Comparison of ENCODE assay signal across 35 mouse cellular contexts in genomic region chr6:100476550-100477366, GRCm38 (mm10).
DNase-seq lines count a peak whose midpoint lies in the region; ATAC-seq and TF ChIP-seq lines count a peak whose summit lies in the region.
"Had no signal": no experiment of that assay in that cellular context is flagged by ENCODE, and none has a peak within 500 bp of the region (broad histone marks: within the 10 kb centered on the region; RNA-seq: fewer than 3 reads in every experiment).

No protein-coding gene starts in this region.

- H3K27ac ChIP-seq in liver, embryonic 13.5 days = no peak overlapping the region
- H3K27ac ChIP-seq in stomach, postnatal 0 days (replicated peaks) = no peak overlapping the region
- H3K27ac ChIP-seq: embryonic facial prominence, embryonic 12.5 days; gastrocnemius, adult 2 months; kidney, embryonic 15.5 days; left cerebral cortex, adult 2 months; limb, embryonic 10.5 days; limb, embryonic 15.5 days; neural tube, embryonic 12.5 days; stomach, embryonic 15.5 days had no signal

- no peak for TF ChIP-seq CTCF in stomach, postnatal 0 days (IDR thresholded peaks at IDR 0.05; ENCODE audit: low read depth)

- 39% methylated on average over 6 of the region's 6 CpGs for WGBS in liver, embryonic 13.5 days (ENCODE audit: insufficient replicate concordance)
- WGBS in stomach, postnatal 0 days = 76% methylated on average over 6 of the region's 6 CpGs

- peak; percentile 65 for ATAC-seq in liver, embryonic 13.5 days (ENCODE audit: low read depth)
- peak; percentile 61 for ATAC-seq in megakaryocyte progenitor cell, adult 5-6 weeks (replicated peaks; ENCODE audit: poor library complexity)
- ATAC-seq in stomach, postnatal 0 days (ENCODE audit: low FRiP score, low TSS enrichment) = no peak
- ATAC-seq: activated CD4-positive, CD25-positive, alpha-beta regulatory T cell, adult 4 months; CD4-positive, CD25-positive, alpha-beta regulatory T cell, adult 4 months; forebrain, embryonic 14.5 days; hindbrain, embryonic 16.5 days had no signal

- H3K36me3 ChIP-seq in liver, embryonic 13.5 days = no peaks in the 10 kb centered on the region
- H3K36me3 ChIP-seq in stomach, postnatal 0 days (ENCODE audit: control insufficient read depth, insufficient read depth, low read length) = no peaks in the 10 kb centered on the region
- H3K36me3 ChIP-seq: embryonic facial prominence, embryonic 12.5 days; kidney, embryonic 15.5 days; limb, embryonic 10.5 days; limb, embryonic 15.5 days; neural tube, embryonic 12.5 days; stomach, embryonic 15.5 days had no signal

- intact Hi-C loops in left cerebral cortex, postnatal 36 days (cut with DNase I) = no loop called here

- no peak for TF ChIP-seq EP300 in stomach, postnatal 0 days (optimal IDR thresholded peaks at IDR 0.05)

- no peak overlapping the region for H3K4me3 ChIP-seq in liver, embryonic 13.5 days (replicated peaks)
- no peak overlapping the region for H3K4me3 ChIP-seq in stomach, postnatal 0 days (ENCODE audit: low read depth, low read length)
- H3K4me3 ChIP-seq: embryonic facial prominence, embryonic 12.5 days; gastrocnemius, adult 2 months; kidney, embryonic 15.5 days; left cerebral cortex, adult 2 months; limb, embryonic 10.5 days; limb, embryonic 15.5 days; megakaryocyte, embryonic 14.5 days; neural tube, embryonic 12.5 days; stomach, embryonic 15.5 days had no signal

- H3K4me2 ChIP-seq in liver, embryonic 13.5 days = no peak overlapping the region
- H3K4me2 ChIP-seq in stomach, postnatal 0 days (replicated peaks; ENCODE audit: low read depth) = no peak overlapping the region
- H3K4me2 ChIP-seq: embryonic facial prominence, embryonic 12.5 days; kidney, embryonic 15.5 days; limb, embryonic 15.5 days; lung, embryonic 14.5 days; neural tube, embryonic 12.5 days; stomach, embryonic 15.5 days had no signal

- DNase-seq in ES-CJ7 (ENCODE audit: low read depth, low spot score) = peak; percentile 52
- DNase-seq in adipocyte (ENCODE audit: low spot score) = peak; percentile 41
- no peak for DNase-seq in liver, embryonic 13.5 days
- no peak for DNase-seq in left cerebral cortex, postnatal 36 days (ENCODE audit: low spot score in 2 of 2)
- no peak for DNase-seq in thymus, adult 18-20 months
- DNase-seq in stomach, postnatal 0 days (ENCODE audit: low spot score) = no peak
- DNase-seq in urinary bladder, postnatal 36 days (ENCODE audit: low spot score in 2 of 2) = no peak
- DNase-seq: adrenal gland, adult 8-10 months; cerebellum, adult 8-10 months; cerebellum, postnatal 36 days; embryo, embryonic 11 days; gastrocnemius, adult 2 months; gastrocnemius, postnatal 36 days; heart, postnatal 14 days; kidney, adult 18-20 months; kidney, postnatal 25 days; lung, embryonic 14.5 days; midbrain, embryonic 14.5 days; retina, postnatal 1 day; right cerebral cortex, postnatal 14 days; thymus, adult 2 months; thymus, postnatal 36 days had no signal

- H3K9me3 ChIP-seq in liver, embryonic 13.5 days (replicated peaks) = peaks cover 7% of the 10 kb centered on the region; the same call in 1 of the 2 replicates
- no peaks in the 10 kb centered on the region for H3K9me3 ChIP-seq in stomach, postnatal 0 days (ENCODE audit: control insufficient read depth, low read length)
- H3K9me3 ChIP-seq: limb, embryonic 15.5 days; stomach, embryonic 15.5 days had no signal

- H3K4me1 ChIP-seq in liver, embryonic 13.5 days (replicated peaks) = peaks cover 16% of the 10 kb centered on the region
- no peaks in the 10 kb centered on the region for H3K4me1 ChIP-seq in stomach, postnatal 0 days (replicated peaks; ENCODE audit: control insufficient read depth, insufficient read depth)
- H3K4me1 ChIP-seq: kidney, embryonic 15.5 days; limb, embryonic 10.5 days; neural tube, embryonic 12.5 days; stomach, embryonic 15.5 days had no signal

- H3K27me3 ChIP-seq in liver, embryonic 13.5 days = no peaks in the 10 kb centered on the region
- no peaks in the 10 kb centered on the region for H3K27me3 ChIP-seq in stomach, postnatal 0 days (ENCODE audit: control insufficient read depth, insufficient read depth, low read length)
- H3K27me3 ChIP-seq: embryonic facial prominence, embryonic 12.5 days; limb, embryonic 15.5 days; neural tube, embryonic 12.5 days; stomach, embryonic 15.5 days had no signal

- no peak overlapping the region for H3K9ac ChIP-seq in liver, embryonic 13.5 days
- H3K9ac ChIP-seq in stomach, postnatal 0 days (ENCODE audit: low read length) = no peak overlapping the region
- H3K9ac ChIP-seq: embryonic facial prominence, embryonic 12.5 days; kidney, embryonic 15.5 days; limb, embryonic 15.5 days; lung, embryonic 14.5 days; neural tube, embryonic 12.5 days; stomach, embryonic 15.5 days had no signal

Comparison
In these comparisons a context has a peak if more than half of its experiments do, and no peak if none do; other contexts are left out.
1. DNase-seq: peak in ES-CJ7 (single experiment) and adipocyte (single experiment); none in liver, embryonic 13.5 days (single experiment), left cerebral cortex, postnatal 36 days (0 of 2), thymus, adult 18-20 months (0 of 2), stomach, postnatal 0 days (single experiment) and urinary bladder, postnatal 36 days (0 of 2).